Mouse (Mus musculus) heart, adult 2 months (tissue): ENCODE measurements around the gene Rps6ka5.

Experiments used
- CTCF ChIP-seq: fragments of 200-600 bp; IDR thresholded peaks from 2 replicates; pipeline ENCODE4 v1.8.1; 2022; ENCODE audit warnings: antibody characterized with exemption, mild to moderate bottlenecking, moderate library complexity
- EP300 ChIP-seq: fragments of 200-500 bp; IDR thresholded peaks from 2 replicates; pipeline ENCODE4 v1.6.1; 2011; ENCODE audit warnings: low read depth, low read length, control low read depth; ENCODE audit not compliant: insufficient read depth

- TF ChIP-seq CTCF = no peak
- TF ChIP-seq EP300 = no peak
These were observed 84.8 kb downstream of the Rps6ka5 start for GRCm38 (mm10) chr12:100641936-100642335.
